Mouse (Mus musculus): ENCODE measurements around the gene H2afb2. TPM values are rescaled to one million over a fixed set of nuclear protein-coding genes. Genes with fewer than 3 reads are reported as not detected.

H2afb2 gene
- not detected in 2 replicates for polyA plus RNA-seq (2012)

GRCm38 (mm10) chrX:116680878-116681277, at the start of gene H2afb2:
Gene H2afb2, plus strand, starts transcription at chrX:116681178.

Other genes starting within 250 kb of the H2afb2 start
- not detected in 2 replicates for gene Cpxcr1, start 232.2 kb upstream of the H2afb2 start, polyA plus RNA-seq (2012)

All from megakaryocyte-erythroid progenitor cell, adult 5 weeks (primary cell).